Mouse (Mus musculus): ENCODE data around the gene Htatip2. TPM values are rescaled to one million over a fixed set of nuclear protein-coding genes. Genes with fewer than 3 reads are reported as not detected.

The Htatip2 gene
- total and polyA plus RNA-seq, 2 experiments, result 22.6 to 29.6 TPM

DNA sequence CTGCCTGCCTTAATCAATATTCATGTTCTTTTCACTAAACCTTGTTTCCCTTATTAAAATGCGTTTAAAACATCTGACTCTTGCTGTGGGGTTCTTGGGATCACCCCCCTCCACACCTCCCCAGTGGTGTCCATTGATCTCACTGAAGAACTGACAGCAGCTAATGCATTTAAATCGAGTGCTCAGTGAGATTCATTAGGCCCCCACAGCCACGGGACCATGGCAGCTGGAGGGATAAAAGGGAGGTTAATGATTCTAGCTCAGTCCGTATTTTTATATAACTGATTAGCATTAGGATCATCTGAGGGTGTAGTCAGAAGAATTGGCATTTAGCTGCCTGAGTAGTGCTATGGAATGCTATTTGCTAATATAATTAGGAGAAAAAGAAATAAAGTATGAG, 60.5 kb downstream of the Htatip2 start:
- no peaks in the 10 kb centered on the region for H3K79me2 ChIP-seq (ENCODE audit: control insufficient read depth, insufficient read depth, low read length)
- H3K27me3 ChIP-seq (ENCODE audit: control insufficient read depth, insufficient read depth, low read length), result no peaks in the 10 kb centered on the region
- no peaks in the 10 kb centered on the region for H3K4me1 ChIP-seq (ENCODE audit: control insufficient read depth, insufficient read depth, low read length)
- DNase-seq (ENCODE audit: extremely low read depth, low read depth, low spot score), result no peak
- no peak overlapping the region for H3K27ac ChIP-seq (replicated peaks; ENCODE audit: insufficient read depth, low read depth, low read length)
- TF ChIP-seq CTCF (IDR thresholded peaks at IDR 0.05; ENCODE audit: low read depth, low read length) (no peak), POLR2A (IDR thresholded peaks at IDR 0.05; ENCODE audit: extremely low read depth, insufficient read depth, low read length) (no peak)
- H3K36me3 ChIP-seq (ENCODE audit: control insufficient read depth, insufficient read depth, low read length), result peaks cover 11% of the 10 kb centered on the region
- no peak overlapping the region for H3K4me3 ChIP-seq (ENCODE audit: insufficient read depth, low read depth, low read length)
- H3K9ac ChIP-seq (ENCODE audit: low read depth, low read length), result no peak overlapping the region
- 94% methylated on average over 4 of the region's 4 CpGs for WGBS

DNA sequence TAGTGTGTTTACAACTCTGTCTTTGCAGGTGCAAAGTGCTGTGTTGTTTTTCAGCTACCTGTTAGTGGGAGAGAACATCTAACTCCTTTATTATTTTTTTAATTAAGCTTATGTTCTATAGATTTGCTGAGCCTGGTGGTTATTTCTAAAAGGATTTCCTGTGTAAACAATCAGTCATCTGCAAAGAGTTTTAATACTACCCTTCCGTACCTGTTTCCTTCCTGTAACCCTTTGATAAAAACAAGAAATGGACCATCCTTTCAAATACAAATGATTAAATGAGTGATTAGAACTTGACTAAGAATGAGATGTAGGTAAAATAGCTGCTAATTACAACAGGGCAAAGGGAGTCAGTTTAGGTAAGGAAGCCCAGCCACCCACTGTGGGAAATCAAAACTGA, 62.5 kb downstream of the Htatip2 start:
- DNase-seq (ENCODE audit: extremely low read depth, low read depth, low spot score), result no peak
- Histone ChIP-seq H3K27me3 (ENCODE audit: control insufficient read depth, insufficient read depth, low read length) (no peaks in the 10 kb centered on the region), H3K4me3 (ENCODE audit: insufficient read depth, low read depth, low read length) (no peak overlapping the region), H3K27ac (replicated peaks; ENCODE audit: insufficient read depth, low read depth, low read length) (no peak overlapping the region), H3K4me1 (ENCODE audit: control insufficient read depth, insufficient read depth, low read length) (no peaks in the 10 kb centered on the region), H3K9ac (ENCODE audit: low read depth, low read length) (no peak overlapping the region), H3K79me2 (ENCODE audit: control insufficient read depth, insufficient read depth, low read length) (no peaks in the 10 kb centered on the region), H3K36me3 (ENCODE audit: control insufficient read depth, insufficient read depth, low read length) (peaks cover 10% of the 10 kb centered on the region)
- TF ChIP-seq CTCF (IDR thresholded peaks at IDR 0.05; ENCODE audit: low read depth, low read length), result no peak
- no peak for TF ChIP-seq POLR2A (IDR thresholded peaks at IDR 0.05; ENCODE audit: extremely low read depth, insufficient read depth, low read length)
- 85% methylated on average over 1 of the region's 1 CpGs for WGBS

DNA sequence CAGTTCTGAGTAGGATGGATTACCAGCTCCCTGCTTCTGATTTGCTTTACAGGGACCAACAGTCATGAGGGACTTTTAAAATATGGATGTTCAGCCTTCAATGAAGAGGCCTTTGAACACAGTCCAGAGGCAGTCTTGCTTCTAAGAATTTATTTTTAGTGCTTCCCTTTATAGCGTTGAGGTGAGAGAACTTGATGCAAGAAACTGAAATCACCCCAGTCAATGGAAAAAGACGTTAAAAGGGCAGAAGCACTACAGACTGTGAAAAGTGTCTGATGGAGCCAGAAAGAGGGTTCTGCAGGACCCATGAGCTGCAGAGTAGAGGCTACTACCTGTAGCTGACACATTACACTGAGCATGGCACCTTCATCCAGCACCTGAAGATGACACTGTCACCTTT, 63.1 kb downstream of the Htatip2 start:
- 85% methylated on average over 2 of the region's 2 CpGs for WGBS
- H3K9ac ChIP-seq (ENCODE audit: low read depth, low read length), result no peak overlapping the region
- H3K27me3 ChIP-seq (ENCODE audit: control insufficient read depth, insufficient read depth, low read length), result no peaks in the 10 kb centered on the region
- H3K4me1 ChIP-seq (ENCODE audit: control insufficient read depth, insufficient read depth, low read length), result no peaks in the 10 kb centered on the region
- no peaks in the 10 kb centered on the region for H3K79me2 ChIP-seq (ENCODE audit: control insufficient read depth, insufficient read depth, low read length)
- TF ChIP-seq POLR2A (IDR thresholded peaks at IDR 0.05; ENCODE audit: extremely low read depth, insufficient read depth, low read length) (no peak), CTCF (IDR thresholded peaks at IDR 0.05; ENCODE audit: low read depth, low read length) (no peak)
- H3K4me3 ChIP-seq (ENCODE audit: insufficient read depth, low read depth, low read length), result no peak overlapping the region
- no peak overlapping the region for H3K27ac ChIP-seq (replicated peaks; ENCODE audit: insufficient read depth, low read depth, low read length)
- DNase-seq (ENCODE audit: extremely low read depth, low read depth, low spot score), result no peak
- H3K36me3 ChIP-seq (ENCODE audit: control insufficient read depth, insufficient read depth, low read length), result peaks cover 15% of the 10 kb centered on the region

Other genes with a start within 250 kb of the Htatip2 start
- gene Dbx1, start 122.3 kb upstream of the Htatip2 start, total RNA-seq (2014; rRNA removed), result not detected in 2 replicates
- not detected in 2 replicates for gene Dbx1, start 122.3 kb upstream of the Htatip2 start, polyA plus RNA-seq (2012; rRNA removed)
- gene Prmt3, start 19.2 kb downstream of the Htatip2 start, total RNA-seq (2014; rRNA removed), result 10.5 and 13.6 TPM in 2 replicates
- 5.0 and 6.7 TPM in 2 replicates for gene Prmt3, start 19.2 kb downstream of the Htatip2 start, polyA plus RNA-seq (2012; rRNA removed)
- gene Slc6a5, start 151.0 kb downstream of the Htatip2 start, total RNA-seq (2014; rRNA removed), result not detected in 2 replicates
- not detected in 2 replicates for gene Slc6a5, start 151.0 kb downstream of the Htatip2 start, polyA plus RNA-seq (2012; rRNA removed)
- not detected in 2 replicates for gene Nell1, start 215.7 kb downstream of the Htatip2 start, total RNA-seq (2014; rRNA removed)
- gene Nell1, start 215.7 kb downstream of the Htatip2 start, polyA plus RNA-seq (2012; rRNA removed), result not detected in 2 replicates